Mouse (Mus musculus) G1E-ER4 (cell line): ENCODE results near the gene Hcn3. TPM values are rescaled to one million over a fixed set of nuclear protein-coding genes. Genes with fewer than 3 reads are reported as not detected.

Experiments used
- GATA1 ChIP-seq: IDR thresholded peaks from one replicate; pipeline ENCODE4 v1.8.0; 2012; ENCODE audit warnings: low read length, inconsistent platforms
- polyA plus RNA-seq: library from polyadenylated mRNA; stranded (reverse); fragments of >175 nt; gene quantifications from 2 replicates; pipeline ENCODE4 v1.2.3, GENCODE M21; 2012

The Hcn3 gene
- polyA plus RNA-seq, 1 experiment = 0.91 TPM

GRCm38 (mm10) chr3:89164506-89165267 is 4.7 kb upstream of the Hcn3 start, which contains the start of gene Clk2:
Gene Clk2, plus strand, starts transcription at chr3:89164795.
- TF ChIP-seq GATA1 = no peak

GRCm38 (mm10) chr3:89163643-89164245 is 3.7 kb upstream of the Hcn3 start:
- no peak for TF ChIP-seq GATA1

GRCm38 (mm10) chr3:89163123-89163522 is 3.1 kb upstream of the Hcn3 start:
- no peak for TF ChIP-seq GATA1

- no peak for TF ChIP-seq GATA1
These were observed 1.8 kb upstream of the Hcn3 start for GRCm38 (mm10) chr3:89161786-89162185.

- no peak for TF ChIP-seq GATA1
These were observed 785 bp downstream of the Hcn3 start for GRCm38 (mm10) chr3:89159211-89159610.

GRCm38 (mm10) chr3:89158651-89159050 is 1.3 kb downstream of the Hcn3 start:
- no peak for TF ChIP-seq GATA1

- TF ChIP-seq GATA1 = no peak
These were observed 3.0 kb downstream of the Hcn3 start for GRCm38 (mm10) chr3:89156951-89157350.

- no peak for TF ChIP-seq GATA1
These were observed 7.7 kb downstream of the Hcn3 start for GRCm38 (mm10) chr3:89152084-89152835.

- TF ChIP-seq GATA1 = no peak
These were observed 11.4 kb downstream of the Hcn3 start for GRCm38 (mm10) chr3:89148567-89148966.

GRCm38 (mm10) chr3:89147979-89148311 is 12.1 kb downstream of the Hcn3 start:
- TF ChIP-seq GATA1 = no peak

GRCm38 (mm10) chr3:89147101-89147978 is 12.7 kb downstream of the Hcn3 start:
- TF ChIP-seq GATA1 = no peak

GRCm38 (mm10) chr3:89145566-89145965 is 14.4 kb downstream of the Hcn3 start:
- TF ChIP-seq GATA1 = no peak

- TF ChIP-seq GATA1 = no peak
These were observed 15.2 kb downstream of the Hcn3 start for GRCm38 (mm10) chr3:89144821-89145220.

GRCm38 (mm10) chr3:89136365-89136764 is 23.6 kb downstream of the Hcn3 start:
- no peak for TF ChIP-seq GATA1

GRCm38 (mm10) chr3:89135958-89136357 is 24.0 kb downstream of the Hcn3 start, which contains the start of gene Pklr:
Gene Pklr, plus strand, starts transcription at chr3:89136142.
- TF ChIP-seq GATA1 = no peak
